Mouse (Mus musculus): ENCODE measurements around the gene Elane.

Elane gene

DNA sequence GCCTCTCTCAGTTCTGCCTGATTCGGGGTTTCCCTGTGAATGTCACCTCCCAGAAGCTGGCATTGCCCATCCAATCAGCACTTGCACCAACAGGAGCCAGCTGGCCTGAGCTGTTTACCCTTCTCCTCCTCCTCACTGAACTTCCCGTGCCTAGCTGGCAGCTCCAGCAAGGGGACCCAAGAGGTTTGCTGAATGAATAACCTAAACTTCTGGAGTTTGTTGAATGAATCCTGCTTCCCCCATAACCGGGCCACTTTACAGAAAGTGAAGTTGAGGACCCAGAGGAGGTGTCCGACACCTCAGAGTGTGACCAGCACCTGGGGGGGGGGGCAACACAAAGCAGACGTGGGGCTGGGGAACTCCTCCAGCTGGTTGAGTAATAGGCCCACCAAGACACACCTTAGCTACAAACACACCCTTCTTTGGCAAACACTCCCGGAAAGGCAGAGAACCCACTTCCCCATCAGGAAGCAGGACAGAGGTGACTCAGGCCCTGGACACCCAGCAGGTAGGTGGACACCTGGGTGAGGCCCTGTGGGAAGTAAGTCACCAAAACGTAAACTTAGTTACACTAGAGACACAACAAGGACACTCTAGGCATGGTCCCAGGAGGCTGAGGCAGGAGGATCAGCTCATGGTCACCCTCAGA is 29.0 kb downstream of the Elane start:
- no peak for DNase-seq (ENCODE audit: low spot score)

DNA sequence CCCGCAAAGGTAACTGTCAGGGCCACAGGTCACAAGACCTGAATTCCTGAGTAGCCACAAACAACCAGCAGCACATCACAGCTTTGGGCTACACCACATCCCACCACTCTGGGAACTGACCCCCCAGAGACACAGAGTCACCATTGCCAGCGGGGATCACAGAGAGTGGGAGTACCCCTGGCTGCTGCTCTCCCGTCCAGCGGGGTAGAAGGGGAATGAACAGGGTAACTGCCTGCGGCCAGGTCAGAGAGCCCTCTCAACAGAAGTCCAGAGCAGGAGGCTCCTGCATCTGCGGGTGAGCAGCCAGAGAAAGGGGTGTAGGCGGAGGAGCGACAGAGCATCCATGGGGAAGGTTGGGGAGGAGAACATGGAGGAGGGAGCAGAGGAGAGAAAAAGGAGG is 30.0 kb downstream of the Elane start:
- no peak for DNase-seq (ENCODE audit: low spot score)

DNA sequence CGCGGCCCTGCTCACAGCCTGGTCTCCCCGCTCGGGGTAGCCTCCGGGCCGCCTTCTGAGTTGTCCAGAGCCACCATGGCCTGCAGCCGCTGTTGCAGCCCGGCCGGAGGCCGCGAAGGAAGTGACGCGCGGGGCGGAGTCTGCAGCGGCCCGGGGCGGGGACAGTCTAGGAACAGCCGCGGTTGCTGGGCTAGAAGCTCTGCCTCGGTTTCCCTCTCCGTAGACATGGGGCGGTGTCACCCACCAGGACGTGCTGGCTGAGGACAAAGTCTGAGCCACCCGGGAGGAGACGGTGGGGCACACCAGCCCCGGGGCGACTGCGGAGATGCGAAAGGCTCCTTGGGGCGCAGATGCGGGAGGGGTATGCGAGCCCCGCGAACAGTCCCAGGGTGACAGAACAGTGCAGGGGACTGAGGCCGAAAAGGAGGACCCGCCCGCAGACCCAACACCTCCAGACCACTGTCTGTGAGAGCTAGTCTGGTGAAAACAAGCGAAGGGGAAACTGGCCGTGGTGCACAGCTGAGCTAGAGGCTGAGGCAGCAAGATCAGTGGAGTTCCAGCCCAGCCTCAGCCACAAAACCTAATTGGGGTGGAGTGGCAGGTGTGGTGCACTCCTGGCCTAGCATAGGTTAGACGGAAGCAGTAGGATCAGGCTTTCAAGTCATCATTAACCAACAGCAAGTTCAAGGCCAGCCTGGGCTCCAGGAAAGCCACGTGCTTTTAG is 30.9 kb downstream of the Elane start, which contains the start of gene Kiss1r:
TSS of gene Kiss1r (plus strand) at position 164 of the 724 bp plus-strand sequence.
- DNase-seq (ENCODE audit: low spot score): peak; percentile 89

DNA sequence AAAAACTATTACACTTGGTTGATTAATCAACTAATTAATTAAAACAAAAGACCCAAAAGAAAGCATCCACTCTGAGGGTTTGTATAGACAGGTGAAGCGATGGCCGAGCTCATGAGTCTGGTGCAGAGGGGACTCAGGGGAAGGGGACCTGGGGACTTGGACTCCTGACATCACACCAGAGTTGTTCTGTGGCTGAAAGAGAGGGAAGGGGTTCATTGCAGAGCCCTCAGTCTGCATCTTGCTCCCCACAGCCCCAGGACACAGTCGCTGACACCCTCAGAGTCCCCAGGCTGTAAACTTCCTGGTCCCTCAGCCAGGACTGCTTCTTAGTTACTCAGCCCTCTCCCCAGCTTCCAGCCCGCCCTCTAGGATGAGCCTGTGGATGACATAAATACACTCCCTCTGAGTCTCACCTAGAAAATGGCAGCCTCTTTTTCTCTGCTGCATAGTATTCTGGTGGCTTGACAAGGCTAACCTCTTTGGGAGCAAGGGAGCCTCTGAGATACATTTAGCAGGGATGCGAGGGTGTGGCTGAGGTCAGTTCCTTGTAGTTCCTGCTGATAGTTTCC is 31.6 kb downstream of the Elane start:
- DNase-seq (ENCODE audit: low spot score): no peak

DNA sequence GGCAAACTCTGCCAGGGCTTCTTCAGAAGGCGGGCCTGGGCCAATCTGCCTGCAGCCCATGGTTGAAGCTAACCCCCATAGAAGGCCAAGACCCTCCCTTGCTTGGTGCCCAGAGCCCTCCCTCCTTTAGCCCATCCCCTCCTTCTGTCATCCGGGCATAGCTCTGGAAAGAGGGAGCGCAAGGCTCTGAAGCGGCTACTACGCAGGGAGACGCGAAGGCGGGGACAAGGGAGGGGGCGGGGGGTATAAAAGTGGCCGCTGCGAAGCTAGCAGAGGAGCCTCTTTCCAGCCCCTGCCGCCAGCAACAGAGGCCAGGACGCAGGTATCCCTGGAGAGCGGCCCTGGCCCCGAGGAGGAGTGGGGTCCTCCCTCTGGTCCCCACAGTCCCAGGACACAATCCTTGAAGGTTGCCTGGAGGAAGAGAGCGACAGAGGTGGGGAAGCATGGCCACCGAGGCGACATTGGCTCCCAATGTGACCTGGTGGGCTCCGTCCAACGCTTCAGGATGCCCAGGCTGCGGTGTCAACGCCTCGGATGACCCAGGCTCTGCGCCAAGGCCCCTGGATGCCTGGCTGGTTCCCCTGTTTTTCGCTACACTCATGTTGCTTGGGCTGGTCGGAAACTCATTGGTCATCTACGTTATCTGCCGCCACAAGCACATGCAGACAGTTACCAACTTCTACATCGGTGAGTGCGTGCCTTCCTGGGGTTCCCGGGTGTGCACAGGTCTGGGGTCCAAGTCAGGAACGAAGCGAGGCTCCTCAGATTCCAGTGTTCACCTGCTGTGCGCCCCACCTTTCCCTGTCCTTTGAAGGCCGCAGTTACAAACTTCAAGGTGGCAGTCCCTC is 32.4 kb downstream of the Elane start:
- DNase-seq (ENCODE audit: low spot score): no peak

DNA sequence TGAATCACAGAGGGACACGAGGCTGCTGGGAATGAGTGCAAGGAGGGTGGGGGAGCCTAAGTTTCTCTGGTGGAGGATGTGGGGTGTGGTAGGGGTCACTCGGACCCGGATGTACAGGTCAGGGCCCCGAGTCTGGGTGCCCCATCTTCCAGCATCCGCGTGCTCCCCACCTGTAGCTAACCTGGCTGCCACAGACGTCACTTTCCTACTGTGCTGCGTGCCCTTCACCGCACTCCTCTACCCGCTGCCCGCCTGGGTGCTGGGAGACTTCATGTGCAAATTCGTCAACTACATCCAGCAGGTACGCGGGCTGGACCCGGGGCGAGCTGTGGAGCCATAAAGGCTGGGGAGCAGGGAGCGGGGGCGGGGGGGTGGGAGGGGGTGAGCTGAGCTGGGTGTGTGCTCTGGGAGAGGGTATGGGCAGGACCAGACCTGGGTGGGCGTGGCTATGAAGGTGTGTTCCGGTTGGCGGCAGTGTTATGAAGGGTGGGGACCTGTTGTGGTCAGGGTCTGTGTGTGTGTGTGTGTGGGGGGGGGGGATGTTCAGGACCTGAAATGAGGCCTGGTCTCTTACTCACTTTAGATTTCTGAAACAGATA is 33.3 kb downstream of the Elane start:
- no peak for DNase-seq (ENCODE audit: low spot score)

DNA sequence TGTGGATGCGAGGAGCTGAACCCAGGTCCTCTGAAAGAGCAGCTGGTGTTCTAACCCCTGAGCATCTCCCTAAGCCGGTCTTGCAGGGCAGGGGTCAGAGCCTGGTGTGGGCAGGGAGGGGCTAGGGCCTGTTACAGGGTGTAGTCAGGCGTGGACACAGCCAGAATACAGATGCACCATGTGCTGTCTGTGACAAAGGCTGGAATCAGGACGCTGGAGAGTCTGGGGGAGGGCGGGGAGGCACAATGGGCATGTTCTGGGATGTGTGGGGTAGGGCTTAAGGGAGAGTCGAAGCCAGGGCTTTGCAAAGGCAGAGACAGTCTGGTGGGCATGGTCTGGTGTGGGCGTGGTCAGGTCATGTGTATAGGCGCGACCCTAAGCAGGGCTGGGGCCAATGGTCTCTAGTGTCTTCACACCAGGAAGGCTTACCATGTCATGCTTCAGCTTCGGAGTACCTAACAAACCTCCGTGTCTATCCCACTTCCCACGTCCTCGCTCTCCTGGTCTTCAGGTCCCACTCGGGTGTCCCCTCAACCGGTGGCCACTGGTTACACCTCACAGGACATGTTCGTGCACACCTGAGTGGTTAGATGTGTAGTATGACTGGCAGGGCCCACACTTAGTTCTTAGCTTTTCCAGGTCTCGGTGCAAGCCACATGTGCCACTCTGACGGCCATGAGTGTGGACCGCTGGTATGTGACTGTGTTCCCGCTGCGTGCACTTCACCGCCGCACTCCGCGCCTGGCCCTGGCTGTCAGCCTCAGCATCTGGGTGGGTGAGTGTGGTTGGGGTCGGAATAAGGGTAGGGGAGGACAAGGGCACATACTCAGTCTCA is 34.2 kb downstream of the Elane start:
- no peak for DNase-seq (ENCODE audit: low spot score)

DNA sequence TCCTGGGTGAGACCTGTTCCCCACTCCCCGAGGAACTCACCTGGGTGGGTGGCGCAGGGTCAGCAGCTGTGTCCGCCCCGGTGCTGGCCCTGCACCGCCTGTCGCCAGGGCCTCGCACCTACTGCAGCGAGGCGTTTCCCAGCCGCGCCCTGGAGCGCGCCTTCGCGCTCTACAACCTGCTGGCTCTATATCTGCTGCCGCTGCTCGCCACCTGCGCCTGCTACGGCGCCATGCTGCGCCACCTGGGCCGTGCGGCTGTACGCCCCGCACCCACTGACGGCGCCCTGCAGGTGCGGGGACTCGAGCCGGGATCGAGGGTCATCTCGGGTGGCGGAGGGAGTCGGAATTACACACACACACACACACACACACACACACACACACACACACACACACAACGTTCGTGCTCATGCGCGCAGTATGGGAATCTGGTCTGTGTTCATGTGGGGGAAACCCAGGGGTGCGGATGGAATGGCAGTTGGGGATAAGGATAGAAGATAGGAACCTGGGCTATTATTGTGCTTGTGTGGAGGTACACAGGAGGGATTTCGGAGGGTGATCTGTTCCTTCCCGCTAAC is 35.0 kb downstream of the Elane start, which contains the start of gene R3hdm4:
TSS of gene R3hdm4 (minus strand) at position 251 of the 578 bp plus-strand sequence.
- no peak for DNase-seq (ENCODE audit: low spot score)

DNA sequence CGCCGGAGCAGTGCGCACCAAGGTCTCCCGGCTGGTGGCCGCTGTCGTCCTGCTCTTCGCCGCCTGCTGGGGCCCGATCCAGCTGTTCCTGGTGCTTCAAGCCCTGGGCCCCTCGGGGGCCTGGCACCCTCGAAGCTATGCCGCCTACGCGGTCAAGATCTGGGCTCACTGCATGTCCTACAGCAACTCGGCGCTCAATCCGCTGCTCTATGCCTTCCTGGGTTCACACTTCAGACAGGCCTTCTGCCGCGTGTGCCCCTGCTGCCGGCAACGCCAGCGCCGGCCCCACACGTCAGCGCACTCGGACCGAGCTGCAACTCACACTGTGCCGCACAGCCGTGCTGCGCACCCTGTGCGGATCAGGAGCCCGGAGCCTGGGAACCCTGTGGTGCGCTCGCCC is 35.5 kb downstream of the Elane start:
- no peak for DNase-seq (ENCODE audit: low spot score)

DNA sequence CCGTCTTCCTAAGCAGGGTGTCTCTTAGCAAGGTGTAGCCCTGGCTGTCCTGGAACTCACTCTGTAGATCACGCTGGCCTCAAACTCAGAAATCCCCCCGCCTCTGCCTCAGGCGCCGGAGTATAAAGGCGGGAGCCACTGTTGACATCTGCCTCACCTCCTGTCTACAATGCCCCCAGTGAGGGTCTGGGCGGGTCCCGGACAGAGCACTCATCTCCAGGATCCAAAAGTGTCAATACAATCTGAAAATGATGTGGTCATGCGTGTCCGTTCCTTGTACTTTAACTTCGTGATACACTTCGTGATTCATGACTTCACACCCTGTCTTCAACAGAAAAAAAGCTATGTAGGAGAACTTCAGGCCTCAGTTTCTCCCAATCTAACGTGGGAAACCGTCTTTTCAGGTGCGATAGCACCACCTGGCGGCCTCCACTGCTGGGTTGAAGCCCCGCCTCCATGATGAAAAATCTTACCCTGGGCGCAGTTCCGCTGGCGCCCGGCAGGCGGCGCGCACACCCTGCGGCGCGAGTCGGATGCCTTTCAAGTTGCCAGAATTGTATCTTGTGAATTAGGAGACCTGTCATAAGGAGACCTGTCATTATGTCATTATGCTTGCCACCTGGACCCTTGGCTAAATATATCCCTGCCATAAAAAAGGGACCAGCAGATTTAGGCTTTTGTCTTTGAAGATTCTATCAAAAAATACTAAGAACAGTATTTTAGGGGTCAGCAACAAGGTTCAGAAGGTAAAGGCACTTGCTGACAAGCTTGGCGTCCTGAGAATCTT is 39.1 kb downstream of the Elane start:
- DNase-seq (ENCODE audit: low spot score): peak; percentile 91

DNA sequence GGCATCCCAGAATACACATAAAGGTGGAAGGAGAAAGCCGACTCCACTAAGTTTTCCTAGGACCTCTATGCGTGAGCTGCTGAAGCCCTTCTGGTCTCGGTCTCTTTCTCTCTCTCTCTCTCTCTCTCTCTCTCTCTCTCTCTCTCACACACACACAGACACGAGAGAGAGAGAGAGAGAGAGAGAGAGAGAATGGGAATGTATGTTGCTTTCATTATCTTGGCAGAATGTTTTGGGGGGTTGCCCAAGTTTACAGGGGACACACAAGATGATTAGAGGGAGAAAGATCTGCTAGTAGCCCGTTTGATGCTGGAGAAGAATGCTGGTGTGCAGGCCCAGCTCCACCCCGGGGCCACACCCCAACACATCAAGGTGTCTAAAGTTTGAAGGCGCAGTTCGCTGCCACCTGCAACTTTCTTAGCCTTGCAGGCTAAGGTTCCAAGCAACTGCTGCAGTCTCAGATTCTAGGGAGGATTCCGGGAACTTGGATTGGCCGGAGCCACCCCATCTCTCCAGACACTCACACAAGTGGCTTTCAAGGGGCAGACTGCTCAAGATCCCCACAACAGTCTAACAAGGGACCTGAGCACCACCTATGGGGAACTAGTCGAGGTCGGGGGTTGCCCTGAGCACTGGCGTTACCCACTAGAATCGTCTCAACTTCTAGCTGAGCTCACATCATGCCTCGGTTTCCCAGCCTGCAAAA is 39.9 kb downstream of the Elane start:
- no peak for DNase-seq (ENCODE audit: low spot score)

DNA sequence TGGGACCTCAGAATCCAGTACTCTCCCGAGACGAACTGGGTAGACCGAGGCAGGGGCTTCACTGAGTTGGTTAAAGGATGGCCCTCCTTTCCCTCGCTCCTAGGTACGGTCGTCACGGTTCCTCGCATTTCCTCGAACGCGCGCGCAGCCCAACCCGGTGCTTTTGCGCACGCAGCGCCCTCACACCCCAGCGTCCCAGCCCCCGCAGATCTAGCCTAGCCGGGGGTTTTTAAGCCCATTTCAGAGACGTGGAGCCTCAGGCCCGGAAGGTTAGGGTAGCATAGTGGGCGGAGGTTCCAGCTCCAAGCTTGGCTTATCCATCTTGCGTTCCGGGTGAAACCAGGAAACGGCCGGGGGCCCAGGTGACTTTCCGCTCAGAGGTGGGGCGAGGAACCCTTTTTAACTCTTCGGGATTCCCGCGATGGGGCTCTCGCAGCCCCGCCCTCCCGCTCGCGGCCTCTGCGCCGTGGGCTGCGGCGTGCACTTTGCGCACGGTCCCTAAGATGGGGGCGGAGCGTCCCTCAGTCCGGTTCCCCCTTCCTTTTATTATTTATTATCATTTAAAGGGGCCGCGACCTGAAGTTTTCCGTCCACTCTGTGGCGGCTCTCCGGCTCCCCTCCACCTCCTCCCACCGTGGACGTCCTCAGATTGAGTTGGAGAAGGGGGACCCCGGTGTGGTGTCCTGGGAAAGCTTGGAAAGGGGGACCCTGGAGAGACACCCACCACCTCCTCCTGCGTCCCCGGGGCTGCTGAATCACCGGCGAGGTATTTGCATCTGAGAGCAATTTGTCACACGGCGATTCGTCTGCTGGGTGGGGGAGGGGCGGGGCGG is 40.7 kb downstream of the Elane start, which contains the start of gene Arid3a:
TSS of gene Arid3a (plus strand) at position 553 of the 833 bp plus-strand sequence.
- DNase-seq (ENCODE audit: low spot score): peak; percentile 93

DNA sequence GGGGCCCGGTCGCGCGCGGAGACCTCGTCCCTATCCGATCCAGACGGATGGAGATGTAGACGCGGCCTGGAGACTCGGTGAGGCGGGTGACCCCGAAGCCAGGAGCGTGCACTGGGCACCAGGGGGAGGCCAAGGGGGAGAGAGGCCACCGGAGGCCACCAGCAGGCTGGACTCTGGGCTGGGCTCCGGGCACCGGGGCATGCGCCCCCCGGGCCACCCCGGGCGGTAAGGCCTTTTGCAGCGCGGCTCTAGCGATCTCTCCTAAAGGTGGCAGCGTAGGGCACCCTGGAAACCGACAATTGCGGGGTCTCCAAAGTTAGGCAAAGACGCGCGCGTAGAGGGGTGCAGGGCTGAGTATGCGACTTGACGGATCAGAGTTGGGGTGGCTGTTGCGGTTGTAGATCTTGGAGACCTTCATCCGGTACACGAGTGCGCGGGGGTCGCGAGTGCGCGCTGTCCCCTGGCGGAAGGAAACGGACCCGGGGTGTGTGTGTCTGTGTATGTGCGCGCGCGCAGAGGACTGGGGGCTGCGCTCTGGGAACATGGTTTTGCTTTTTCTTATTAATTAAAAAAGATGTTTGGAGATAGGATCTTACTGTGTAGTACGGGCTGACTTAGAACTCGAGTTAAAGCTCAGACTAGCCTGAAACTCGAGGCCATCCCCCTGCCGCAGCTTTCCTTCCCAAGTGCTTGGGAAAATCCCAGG is 41.4 kb downstream of the Elane start:
- peak; percentile 77 for DNase-seq (ENCODE audit: low spot score)

DNA sequence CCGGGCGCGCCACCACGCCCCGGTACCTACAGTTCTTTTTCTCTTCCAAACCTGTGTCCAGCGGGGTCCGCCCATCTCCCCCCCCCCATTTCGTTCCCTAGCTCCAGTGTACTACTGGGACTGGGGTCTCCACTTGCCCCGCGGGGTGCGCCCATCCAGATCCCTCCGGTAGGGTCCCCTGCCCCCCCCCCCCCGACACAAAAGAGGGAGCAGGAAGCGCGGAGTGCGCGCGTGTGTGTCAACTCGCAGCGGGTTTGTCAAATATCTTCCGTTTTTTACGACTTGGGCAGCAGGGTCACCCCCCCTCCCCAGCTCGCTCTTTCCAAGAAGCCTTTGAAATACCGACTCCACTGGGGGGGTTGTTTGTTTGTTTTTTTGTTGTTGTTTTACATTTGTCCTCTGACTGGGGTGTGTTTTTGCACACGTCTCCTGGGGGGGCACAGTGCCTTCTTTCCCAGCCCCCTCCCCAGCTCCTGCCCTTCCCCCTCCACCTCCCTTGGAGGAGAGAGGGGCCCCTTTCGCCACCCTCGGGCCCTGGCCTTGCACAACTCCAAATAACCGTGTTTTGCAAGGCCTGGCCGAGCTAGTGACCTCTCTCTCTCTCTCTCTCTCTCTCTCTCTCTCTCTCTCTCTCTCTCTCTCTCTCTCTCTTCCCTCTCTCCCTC is 42.1 kb downstream of the Elane start:
- DNase-seq (ENCODE audit: low spot score): peak; percentile 66

DNA sequence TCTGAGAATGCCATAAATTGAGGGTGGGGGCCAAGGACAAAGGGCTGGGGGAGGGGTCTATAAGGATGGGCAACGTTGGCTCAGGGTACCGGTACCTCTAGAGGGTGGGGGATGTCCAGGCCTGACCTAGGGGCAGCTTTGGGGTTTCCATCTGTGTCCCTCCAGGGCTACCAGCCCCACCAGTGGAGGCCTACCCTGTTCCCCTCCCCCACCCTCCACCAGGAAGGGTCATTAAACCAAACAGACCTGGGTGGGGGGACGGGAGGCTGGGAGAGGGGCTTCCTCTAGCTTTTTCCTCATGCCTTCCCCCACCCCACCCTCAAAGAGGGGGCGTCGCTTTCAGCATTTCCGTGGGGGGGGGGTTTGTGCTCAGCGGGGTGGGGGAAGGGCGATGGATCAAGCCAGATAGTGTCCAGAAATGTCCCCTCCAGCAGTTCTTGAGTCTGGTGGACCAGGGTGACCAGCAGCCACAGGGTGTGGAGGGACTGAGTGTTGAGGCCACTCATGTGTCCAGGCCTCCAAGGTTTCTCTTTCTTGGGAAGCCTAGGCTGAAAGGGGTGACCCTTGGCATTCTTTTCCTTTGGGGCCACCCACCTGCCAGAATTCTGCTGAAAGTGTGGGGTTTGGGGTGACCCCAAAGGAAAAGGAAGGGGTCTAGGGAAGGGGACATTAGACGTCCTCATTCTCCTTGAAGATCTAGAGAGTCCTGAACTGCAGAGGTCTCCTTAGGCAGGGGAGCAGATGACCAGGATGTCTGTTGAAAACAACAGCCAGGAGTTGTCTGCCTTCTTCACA is 43.1 kb downstream of the Elane start:
- peak; percentile 47 for DNase-seq (ENCODE audit: low spot score)

Data from embryo, embryonic 10.5 days (tissue).